Mouse (Mus musculus): ENCODE measurements around the gene Slc5a6.
"Not testable (repeated sequence)": the region's sequence is repeated elsewhere in the genome, so short reads cannot be mapped to it uniquely, and the experiment has no call there.

Slc5a6 gene

DNA sequence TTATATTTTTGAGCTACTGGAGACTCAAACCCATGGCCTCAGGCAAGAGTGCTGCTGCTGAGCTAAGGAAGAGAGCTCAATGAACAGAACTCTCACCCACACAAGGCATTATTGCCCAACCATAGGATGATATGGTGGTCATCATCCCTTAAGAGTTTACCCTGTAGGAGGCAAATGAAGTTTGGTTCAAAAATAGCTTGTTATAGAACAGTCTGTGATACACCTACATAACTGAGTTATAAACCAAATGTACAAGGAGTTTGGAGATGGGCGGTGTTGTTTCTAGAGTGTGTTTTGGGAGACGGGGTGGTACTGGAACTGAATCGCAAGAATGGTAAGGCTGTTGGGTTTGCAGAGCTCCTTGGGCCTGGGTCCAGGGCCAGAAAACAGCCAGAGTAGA, 21.1 kb upstream of the Slc5a6 start:
- in situ Hi-C loops (cut with MboI, MseI) = no loop called here

DNA sequence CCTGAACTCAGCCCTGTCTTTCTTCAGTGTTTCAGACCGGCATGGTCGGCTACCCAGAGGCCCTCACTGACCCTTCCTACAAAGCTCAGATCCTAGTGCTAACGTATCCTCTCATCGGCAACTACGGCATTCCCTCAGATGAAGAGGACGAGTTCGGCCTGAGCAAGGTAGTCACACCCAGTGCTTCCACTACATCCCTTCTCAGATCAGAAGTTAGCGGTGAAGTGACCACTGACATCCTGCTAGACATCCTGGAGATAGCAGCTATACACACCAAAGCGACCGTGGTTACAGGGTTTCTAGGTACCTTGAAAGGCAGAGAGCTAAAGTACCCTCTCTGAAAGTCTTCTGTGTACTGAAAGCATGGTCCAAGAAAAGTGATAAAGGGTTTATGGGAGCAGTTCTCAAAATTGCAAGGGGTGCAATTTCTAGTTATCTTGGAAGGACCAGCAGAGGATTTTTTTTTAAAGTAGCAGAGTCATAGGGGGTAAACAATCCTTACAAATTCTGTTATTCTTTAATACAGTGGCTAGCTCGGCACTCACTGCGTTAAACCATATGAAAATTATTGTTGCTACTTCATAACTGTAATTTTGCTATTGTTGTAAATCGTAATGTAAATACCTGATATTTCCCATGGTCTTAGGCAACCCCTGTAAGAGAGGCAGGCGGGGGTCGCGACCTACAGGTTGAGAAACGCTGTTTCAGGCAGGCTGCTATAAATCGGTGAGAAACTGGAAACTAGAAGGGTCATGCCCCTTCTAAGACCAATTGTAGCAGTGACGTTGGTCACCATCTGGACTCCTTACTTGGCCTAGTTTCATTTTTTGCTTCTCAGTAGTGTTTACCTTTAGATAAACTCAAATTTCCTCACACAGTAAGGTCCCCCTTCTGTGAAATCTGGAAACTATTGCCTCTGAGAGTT, 6.8 kb upstream of the Slc5a6 start:
- in situ Hi-C loops (cut with MboI, MseI) = no loop called here

DNA sequence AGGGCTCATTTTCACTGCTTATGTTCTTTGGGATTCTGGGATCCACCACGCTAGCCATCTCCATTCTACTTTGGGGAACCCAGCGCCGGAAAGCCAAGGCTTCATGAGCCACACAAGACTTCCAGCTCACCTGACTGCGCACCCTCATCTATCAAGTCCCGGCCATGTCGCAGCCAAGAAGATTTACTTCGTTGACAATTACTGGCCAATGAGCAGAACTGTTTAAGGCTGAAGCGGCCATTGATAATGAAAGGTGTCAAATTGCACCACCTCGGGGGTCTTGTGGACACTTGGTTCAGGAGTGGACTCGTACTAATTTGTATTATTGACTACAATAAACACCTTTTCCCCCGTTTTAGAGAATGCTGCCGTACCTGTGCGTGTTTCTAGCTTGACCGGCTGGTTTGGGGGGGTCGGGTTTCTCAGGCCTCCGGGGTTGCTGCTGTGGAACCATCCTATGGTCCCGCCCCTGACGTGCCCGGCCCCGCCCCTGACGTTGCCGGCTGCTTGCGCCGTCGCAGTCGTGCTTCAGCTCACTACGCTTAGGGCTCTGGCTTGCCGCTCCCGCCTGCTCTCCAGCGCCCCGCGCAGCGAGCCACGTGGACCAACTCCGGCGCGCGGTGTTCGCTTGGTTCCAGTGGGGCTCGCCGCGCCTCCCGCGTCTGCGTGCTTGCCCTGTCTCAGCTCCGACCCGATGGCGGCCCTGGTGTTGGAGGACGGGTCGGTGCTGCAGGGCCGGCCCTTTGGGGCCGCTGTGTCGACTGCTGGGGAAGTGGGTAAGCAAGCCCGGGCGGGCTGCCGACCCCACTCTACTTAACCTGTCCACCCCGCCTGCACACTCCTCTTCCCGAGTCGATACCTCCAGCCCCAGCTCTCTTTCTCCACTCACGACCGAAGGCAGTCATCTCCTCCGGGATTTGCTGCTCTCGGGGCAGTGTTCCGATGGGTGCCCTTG, 5.8 kb upstream of the Slc5a6 start, which contains the start of gene Cad:
Cad (plus strand) TSS at position 520 of the 955 bp plus-strand sequence.
- in situ Hi-C loops (cut with MboI, MseI) = no loop called here

DNA sequence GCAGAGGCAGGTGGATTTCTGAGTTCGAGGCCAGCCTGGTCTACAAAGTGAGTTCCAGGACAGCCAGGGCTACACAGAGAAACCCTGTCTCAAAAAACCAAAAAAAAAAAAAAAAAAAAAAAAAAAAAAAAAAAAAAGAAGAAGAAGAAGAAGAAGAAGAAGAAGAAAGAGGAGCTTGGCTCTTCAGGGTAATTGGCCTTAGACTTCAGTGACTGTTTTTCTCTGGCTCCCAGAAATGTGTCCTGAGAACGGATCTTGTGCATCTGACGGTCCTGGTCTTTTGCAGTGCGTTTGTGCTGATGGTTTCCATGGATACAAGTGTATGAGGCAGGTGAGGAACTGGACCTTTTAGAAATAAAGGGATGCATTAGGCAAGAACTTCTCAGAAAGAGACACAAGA, 5.0 kb upstream of the Slc5a6 start:
- in situ Hi-C loops (cut with MboI, MseI) = not testable (repeated sequence)

DNA sequence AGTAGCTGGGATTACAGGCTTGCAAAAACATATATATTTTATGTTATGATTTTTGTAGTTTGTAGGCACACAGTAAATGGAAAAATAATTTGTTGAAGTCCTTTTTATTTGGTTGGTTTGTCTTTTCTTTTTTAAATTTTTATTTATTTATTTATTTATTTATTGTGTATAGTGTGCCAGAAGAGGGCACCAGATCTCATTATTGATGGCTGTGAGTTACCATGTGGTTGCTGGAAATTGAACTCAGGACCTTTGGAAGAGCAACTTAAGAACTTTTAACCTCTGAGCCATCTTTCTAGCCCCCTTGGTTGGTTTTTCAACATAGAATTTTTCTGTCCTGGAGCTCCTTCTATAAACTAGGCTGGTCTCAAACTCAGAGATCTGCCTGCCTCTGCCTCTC, 1.7 kb upstream of the Slc5a6 start:
- in situ Hi-C loops (cut with MboI, MseI) = no loop called here

DNA sequence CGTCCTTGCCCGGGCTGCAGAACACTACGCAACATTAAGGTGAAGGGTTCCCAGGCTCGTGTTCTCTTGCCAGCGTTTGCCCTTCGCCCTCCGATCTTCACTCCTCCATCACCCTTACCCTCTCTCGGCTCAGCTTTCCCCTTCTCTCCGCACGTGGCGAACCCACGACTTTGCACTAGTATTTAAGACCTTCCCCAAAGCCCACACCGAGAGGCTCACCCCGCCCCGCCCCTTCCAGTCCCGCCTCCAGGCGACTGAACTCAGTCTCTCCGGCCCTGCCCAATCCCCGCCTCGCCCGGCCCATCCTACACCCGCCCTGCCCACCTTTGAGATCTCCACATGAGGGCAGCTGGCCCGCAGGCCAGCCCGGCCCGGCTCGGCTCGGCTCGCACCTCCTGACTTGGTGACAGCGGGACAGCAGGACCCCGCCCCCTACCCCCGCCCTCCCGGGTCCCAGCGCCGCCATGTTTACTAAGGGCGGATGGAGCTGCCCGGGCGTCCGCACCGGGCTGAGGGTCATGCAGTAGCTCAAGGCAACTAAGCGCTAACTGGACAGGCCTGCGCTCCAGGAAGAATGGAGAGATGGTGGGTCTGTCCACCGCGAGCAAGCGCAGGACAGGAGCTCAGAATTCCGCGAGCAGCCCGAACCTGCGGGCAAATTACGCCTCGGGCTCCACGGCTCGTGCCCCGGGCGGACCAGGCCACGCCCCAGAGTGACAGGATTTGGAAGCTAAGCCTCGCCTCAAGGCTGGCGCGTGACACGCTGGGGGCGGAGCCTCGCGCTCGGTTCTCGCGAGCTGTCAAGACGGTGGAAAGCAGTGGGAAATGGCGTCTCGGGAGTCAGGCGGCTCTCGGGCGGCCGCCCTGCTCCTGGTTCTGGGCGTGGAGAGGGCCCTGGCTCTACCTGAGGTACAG, 619 bp downstream of the Slc5a6 start, which contains the start of gene Atraid:
Atraid (plus strand) TSS at position 465 of the 915 bp plus-strand sequence.
- in situ Hi-C loops (cut with MboI, MseI) = no loop called here

DNA sequence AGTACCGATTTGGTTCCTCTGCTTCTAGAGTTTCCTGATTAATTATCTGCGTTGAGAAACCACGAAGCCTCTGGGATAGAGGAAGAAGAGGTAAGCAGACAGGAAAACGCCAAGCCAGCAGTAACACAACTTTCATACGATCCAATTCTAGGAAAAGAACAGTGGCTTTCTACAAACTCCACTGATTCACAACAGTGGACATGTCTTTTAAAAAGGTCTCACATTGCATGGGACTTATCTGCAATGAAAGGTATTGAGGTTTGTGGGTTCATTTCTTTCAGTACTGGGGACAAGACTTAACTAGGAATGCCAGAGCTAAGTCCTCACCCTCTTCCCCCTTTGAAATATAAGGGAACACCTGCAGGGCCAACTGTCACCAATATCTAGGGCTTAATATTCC, 1.6 kb downstream of the Slc5a6 start:
- in situ Hi-C loops (cut with MboI, MseI) = no loop called here

DNA sequence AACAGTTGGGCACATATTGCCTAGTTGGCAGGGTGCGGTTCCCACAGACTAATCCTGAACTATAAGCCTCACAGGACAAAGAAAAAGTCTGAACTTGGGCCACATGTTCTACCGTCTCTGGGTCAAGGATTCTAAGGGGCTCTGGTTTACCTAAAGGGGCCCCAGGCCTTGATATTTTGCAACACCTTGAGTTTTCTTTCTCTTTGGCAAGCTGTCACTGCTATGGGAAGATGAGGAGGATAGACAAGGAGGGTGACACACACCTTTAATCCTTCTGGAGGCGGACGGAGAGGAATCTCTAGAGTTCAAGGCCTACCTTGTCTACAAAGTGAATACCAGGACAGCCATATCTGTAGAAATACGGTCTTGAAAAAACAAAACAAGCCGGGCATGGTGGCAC, 2.3 kb downstream of the Slc5a6 start:
- in situ Hi-C loops (cut with MboI, MseI) = no loop called here

DNA sequence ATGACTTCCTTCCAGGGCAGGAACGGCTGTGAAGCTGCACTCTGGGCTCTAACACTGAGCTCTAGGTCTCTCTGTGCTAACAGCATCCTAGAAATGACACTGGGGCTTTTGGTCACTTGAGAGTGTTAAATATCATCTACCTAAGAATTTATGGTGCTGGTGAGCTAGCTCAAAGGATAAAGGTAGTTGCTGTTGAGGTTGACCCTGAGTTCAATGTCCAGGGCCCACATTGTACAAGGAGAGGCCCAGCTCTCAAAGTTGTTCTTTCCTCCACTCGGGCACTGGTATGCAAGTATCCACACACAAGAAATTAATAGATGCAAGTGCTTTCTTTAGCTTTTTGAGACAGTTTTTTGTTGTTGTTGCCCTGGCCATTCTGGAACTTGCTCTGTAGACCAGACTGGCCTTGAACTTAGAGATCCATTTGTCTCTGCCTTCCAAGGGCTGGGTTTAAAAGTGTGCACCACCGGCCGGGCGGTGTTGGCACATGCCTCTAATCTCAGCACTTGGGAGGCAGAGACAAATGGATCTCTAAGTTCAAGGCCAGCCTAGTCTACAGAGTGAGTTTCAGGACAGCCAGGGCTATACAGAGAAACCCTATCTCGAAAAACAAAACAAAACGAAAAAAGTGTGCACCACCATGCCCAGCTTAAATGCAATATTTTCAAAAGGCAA, 10.4 kb downstream of the Slc5a6 start:
- in situ Hi-C loops (cut with MboI, MseI) = no loop called here

DNA sequence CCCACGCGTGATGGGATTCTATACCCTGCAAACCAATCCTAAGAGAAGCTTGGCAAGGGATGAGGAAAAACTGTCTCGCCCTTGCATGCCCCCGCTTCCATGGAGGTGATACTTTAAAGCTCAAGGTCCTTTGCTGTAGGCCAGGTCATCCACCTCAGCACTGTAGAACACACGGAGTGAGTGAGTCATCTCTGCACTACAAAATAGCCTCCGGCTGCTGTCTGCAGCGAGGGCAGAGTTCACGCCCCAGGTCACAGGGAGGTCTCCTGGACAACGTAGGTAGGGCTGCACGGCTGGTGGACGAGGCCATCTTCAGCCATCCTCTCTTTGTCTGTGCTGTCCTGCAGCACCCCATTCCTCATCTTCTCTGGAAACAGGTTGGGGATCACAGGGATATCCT, 12.2 kb downstream of the Slc5a6 start:
- in situ Hi-C loops (cut with MboI, MseI) = not testable (repeated sequence)

DNA sequence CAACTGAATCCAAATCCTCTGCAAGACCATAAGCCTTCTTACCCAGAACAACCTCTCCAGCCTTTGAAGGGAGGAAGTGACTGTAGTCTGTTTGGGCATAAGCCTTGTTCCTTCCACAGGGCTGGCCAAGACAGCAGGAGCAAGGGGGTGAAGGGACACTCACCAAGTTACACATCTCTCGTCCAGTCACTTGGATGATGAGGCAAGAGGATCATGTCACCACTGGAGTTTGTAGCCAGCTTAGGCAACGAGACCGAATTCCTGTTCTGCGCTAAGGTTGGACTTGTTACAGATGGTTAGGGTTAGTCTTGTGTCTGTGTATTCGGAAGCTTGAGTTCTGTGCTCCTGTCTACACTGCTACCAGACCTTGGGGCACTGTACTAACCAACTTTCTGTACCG, 14.1 kb downstream of the Slc5a6 start:
- in situ Hi-C loops (cut with MboI, MseI) = no loop called here

DNA sequence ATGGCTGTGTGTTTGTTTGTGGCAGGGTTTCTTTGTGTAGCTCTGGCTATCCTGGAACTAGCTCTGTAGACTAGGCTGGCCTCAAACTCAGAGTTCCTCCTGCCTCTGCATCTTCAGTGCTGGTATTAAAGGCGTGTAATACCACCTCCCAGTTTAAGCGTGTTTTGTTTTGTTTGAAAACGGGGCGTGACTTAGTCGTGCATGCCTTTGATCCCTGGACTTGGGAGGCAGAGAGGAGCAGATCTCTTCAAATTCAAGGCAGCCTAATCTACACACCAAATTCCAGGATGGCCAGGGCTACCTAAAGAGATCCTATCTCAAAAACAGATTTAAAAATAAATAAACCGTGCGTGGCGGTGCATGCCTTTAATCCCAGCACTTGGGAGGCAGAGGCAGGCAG, 17.2 kb downstream of the Slc5a6 start:
- in situ Hi-C loops (cut with MboI, MseI) = no loop called here

DNA sequence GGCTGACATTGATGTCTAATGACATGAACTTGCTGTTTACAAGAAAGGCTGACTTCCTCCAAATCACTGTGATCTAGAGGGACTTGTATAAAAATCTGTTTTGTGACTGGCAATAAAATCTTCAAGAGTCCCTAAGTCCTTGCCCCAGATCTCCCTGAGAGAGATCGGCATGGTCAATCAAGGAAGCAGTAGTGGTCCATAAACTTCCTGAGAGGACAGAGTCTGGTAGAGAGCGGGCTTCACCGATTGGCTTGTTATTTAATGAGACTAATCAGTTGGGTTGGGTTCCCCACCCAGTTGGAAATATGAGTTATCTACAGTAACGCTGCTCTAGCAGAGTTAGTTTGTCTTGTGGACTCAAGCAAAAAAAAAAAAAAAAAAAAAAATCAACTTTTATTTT, 17.8 kb downstream of the Slc5a6 start:
- in situ Hi-C loops (cut with MboI, MseI) = no loop called here

DNA sequence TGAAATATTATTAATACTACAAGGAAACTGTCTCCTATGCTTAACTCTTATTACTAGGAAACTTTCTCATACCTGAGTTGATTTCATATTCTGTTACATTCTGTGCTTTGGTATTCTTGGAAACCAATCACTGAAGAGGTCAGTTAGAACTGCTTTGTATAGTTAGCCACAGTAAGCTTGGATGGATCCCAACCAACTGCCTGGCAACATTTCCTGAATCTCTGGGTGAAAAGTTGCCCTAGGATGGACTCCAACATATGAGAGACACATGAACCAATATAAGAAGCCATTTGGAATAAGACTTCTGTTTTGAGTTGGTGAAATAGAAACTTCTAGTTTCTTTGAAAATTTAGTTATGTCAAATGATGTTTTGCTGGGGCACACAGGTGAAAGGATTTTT, 24.1 kb downstream of the Slc5a6 start:
- in situ Hi-C loops (cut with MboI, MseI) = no loop called here

DNA sequence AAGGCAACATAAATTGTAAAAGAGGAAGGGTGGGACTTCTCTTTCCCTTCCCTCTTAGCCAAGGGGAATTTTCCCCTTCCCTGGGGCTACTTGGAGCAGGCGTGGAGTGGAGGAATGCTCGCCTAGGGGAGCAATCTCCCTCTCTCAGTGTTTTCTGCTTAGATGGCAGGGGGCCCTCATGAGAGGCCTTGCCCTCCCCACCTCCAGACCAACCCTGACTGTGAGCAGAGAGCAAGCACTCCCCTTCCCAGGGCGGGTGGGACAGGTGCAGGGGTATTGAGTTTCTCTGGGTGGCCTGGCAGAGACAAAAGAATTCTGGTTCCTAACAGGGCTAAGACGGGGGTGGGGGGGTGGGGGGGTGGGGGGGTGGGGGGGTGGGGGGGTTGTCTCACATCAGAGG, 25.5 kb downstream of the Slc5a6 start:
- in situ Hi-C loops (cut with MboI, MseI) = no loop called here

DNA sequence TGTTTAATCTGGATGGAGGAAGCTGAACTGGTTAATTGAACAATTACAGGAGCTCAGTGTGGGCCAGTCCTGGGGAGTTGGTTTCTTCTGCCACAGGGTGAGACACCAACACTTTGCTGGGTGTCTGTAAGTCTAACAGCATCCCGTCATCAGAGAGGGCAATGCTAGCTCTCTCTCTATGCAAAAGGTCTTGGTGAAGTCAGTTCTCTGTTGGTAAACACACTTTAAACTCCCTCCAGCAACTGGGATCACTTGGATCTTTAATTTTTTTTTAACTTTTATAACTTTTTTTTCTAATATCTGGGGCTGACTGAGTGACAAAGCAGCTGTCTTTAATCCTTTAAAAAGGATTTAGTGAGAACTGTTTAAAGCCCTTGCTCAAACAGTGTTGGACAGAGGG, 26.0 kb downstream of the Slc5a6 start:
- in situ Hi-C loops (cut with MboI, MseI) = no loop called here

DNA sequence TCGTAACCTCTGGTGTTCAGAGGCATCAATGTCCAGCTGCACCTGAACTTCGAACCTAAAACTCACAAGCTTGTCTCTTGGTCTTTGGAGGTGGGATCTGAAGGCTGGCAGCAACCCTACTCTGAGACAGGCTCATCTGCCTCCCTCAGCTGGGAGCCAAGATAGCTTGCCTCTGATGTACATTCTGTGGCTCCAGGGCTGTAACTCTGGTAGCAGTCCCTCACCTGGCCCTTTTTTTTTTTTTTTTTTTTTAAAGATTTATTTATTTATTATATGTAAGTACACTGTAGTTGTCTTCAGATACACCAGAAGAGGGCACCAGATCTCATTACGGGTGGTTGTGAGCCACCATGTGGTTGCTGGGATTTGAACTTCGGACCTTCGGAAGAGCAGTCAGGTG, 26.9 kb downstream of the Slc5a6 start:
- in situ Hi-C loops (cut with MboI, MseI) = not testable (repeated sequence)

DNA sequence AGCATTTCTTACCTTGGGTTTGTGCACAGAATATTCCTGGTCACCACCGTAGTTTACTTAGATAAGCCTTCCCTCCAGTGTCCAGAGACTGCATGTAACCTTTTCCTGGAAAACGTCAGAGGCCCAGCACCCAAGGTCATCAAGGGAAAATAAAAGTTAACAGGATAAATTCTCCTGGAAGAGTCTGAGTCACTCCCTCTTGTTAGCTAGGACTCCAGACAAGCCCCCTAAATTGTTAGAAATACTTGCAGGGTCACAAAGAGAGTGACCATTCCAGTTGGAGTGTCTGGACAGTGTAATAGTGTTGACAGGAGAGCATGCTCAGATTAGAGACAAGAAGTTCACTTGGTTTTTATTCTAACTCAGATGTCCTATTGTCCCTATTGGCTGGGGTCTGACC, 32.8 kb downstream of the Slc5a6 start:
- in situ Hi-C loops (cut with MboI, MseI) = no loop called here

DNA sequence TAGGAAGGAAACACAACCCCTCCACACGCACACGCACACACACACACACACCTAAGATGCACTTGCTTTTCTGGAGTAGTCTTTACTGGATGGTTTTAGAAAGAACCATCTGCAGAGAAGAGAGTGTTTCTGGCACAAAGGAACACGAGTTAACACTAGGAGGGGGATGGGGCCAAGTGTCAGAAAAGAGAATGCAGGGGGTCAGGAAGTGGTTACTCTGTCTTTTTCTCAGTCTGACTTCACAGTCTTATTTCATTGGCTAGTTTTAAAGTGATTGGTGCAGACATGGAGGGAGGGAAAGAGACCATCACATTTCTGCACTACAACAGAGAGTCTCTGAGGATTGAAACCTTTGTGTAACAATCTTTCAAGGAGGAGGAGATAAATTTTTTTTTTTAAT, 36.0 kb downstream of the Slc5a6 start:
- in situ Hi-C loops (cut with MboI, MseI) = no loop called here

DNA sequence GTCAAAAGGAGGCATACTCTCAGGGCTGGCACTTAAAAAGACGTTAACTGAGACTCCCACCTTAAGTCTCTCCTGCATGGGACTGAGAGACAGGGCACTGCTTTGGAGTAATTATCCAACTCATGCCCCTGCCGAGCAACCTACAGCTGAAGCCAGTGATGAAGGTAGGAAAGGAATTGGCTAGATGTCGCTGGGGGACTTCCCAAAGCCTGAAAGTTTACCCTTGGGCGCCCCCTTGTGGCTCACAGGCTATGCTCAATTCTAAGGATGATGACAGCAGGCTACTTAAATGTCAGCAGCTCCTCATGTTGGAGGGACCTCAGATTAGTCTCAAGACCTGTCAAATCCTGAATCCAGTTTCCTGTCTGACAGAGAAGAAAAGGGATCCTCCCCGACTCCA, 44.5 kb downstream of the Slc5a6 start:
- in situ Hi-C loops (cut with MboI, MseI) = loop anchor here (5.0 kb wide), 1 partner anchor 207 kb away; no protein-coding TSS in a partner anchor

DNA sequence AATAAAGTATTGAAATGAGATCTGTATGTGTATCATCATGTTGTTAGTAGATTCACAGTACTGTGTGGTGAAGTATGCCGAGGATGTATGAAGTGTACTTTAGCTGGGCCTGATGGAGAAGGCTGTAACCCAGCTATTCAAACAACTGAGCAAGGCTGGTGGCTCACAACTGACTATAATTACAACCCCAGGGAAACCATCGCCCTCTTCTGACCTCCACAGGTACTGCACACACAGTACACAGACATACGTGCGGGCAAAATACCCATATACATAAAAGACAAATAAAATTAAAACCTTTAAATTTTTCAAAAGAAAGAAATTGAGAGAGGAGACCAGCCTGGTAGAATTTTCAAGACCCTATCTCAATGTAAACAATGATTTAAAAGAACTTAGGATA, 47.2 kb downstream of the Slc5a6 start:
- in situ Hi-C loops (cut with MboI, MseI) = loop anchor here (5.0 kb wide), 1 partner anchor 204 kb away; no protein-coding TSS in a partner anchor
